Mouse (Mus musculus) heart, embryonic 14.5 days (tissue): ENCODE measurements around the gene Yars. TPM values are rescaled to one million over a fixed set of nuclear protein-coding genes. Genes with fewer than 3 reads are reported as not detected.
"Not testable (repeated sequence)": the region's sequence is repeated elsewhere in the genome, so short reads cannot be mapped to it uniquely, and the experiment has no call there.

Experiments used
- ATAC-seq: fragments of 200-750 bp; cut with Nextera tagmentation; 2 replicates; pipeline ENCODE4 v1.8.0; 2017; ENCODE audit warnings: low read depth, moderate TSS enrichment; ENCODE audit not compliant: insufficient number of reproducible peaks, insufficient read depth, low FRiP score
- H3K27ac ChIP-seq, 2 experiments: fragments of 200-500 bp in 1 of 2; fragments of 300-500 bp in 1 of 2; sonication (generic) in 1 of 2; replicated peaks in 1 of 2; 2 replicates each; pipeline ENCODE4 v1.5.1; 2012 to 2014; ENCODE audit warnings: low read depth in 2 of 2, low read length in 2 of 2, control low read depth in 1 of 2, mild to moderate bottlenecking in 1 of 2, mixed read lengths in 1 of 2; ENCODE audit not compliant: control insufficient read depth in 1 of 2, insufficient read depth in 1 of 2
- H3K27me3 ChIP-seq: fragments of 300-500 bp; sonication (generic); 2 replicates; pipeline ENCODE4 v1.6.1; 2014; ENCODE audit warnings: mild to moderate bottlenecking, low read length, control low read depth; ENCODE audit not compliant: control insufficient read depth, insufficient read depth
- H3K36me3 ChIP-seq: fragments of 300-500 bp; sonication (generic); 2 replicates; pipeline ENCODE4 v1.6.1; 2014; ENCODE audit warnings: mild to moderate bottlenecking, control low read depth, low read length, mixed read lengths; ENCODE audit not compliant: control insufficient read depth, insufficient read depth
- H3K4me1 ChIP-seq, 2 experiments: fragments of 200-500 bp in 1 of 2; fragments of 300-500 bp in 1 of 2; sonication (generic) in 1 of 2; 2 replicates each; pipeline ENCODE4 v1.6.1; 2012 to 2014; ENCODE audit warnings: low read length in 2 of 2, control low read depth in 1 of 2, mixed read lengths in 1 of 2; ENCODE audit not compliant: control insufficient read depth in 2 of 2, insufficient read depth in 2 of 2
- H3K4me2 ChIP-seq: fragments of 300-500 bp; sonication (generic); 2 replicates; pipeline ENCODE4 v1.6.1; 2014; ENCODE audit warnings: mild to moderate bottlenecking, low read length
- H3K4me3 ChIP-seq, 2 experiments: fragments of 200-500 bp in 1 of 2; fragments of 300-500 bp in 1 of 2; sonication (generic) in 1 of 2; 2 replicates each; pipeline ENCODE4 v1.5.1; 2012 to 2014; ENCODE audit warnings: low read length in 2 of 2, mild to moderate bottlenecking in 2 of 2, control low read depth in 1 of 2, low read depth in 1 of 2, moderate library complexity in 1 of 2; ENCODE audit not compliant: control insufficient read depth in 1 of 2, insufficient read depth in 1 of 2
- H3K9ac ChIP-seq: fragments of 300-500 bp; sonication (generic); 2 replicates; pipeline ENCODE4 v1.6.1; 2014; ENCODE audit warnings: mild to moderate bottlenecking, low read length
- H3K9me3 ChIP-seq: fragments of 300-500 bp; sonication (generic); 2 replicates; pipeline ENCODE4 v1.6.1; 2016; ENCODE audit warnings: low read length, control low read depth; ENCODE audit not compliant: control insufficient read depth
- WGBS: fragments of 180-500 bp; shearing (Covaris S2); extraction: QIAGEN DNeasy Blood & Tissue Kit; methylation state at CpG from one replicate; pipeline ENCODE4 v1.1.7; 2014; 5-methylcytosine and 5-hydroxymethylcytosine counted together
- polyA plus RNA-seq: library from polyadenylated mRNA; unstranded; fragments of >200 nt; fragmentation: Nextera tagmentation; extraction: Ambion mirVana; gene quantifications from 2 replicates; pipeline ENCODE4 v1.2.1, GENCODE M21; 2014

Gene Yars
- polyA plus RNA-seq, 1 experiment from 2014 or later = 46.3 TPM

GRCm38 (mm10) chr4:129191691-129192090, 2.1 kb downstream of the Yars start:
- no peak overlapping the region for H3K4me3 ChIP-seq
- H3K27ac ChIP-seq = no peak overlapping the region
- H3K4me2 ChIP-seq = no peak overlapping the region
- H3K9ac ChIP-seq = no peak overlapping the region
- 71% methylated on average over 5 of the region's 5 CpGs for WGBS
- H3K4me1 ChIP-seq = peaks cover 3 to 21% of the 10 kb centered on the region in 2 experiments
- ATAC-seq = no peak
- H3K9me3 ChIP-seq = no peaks in the 10 kb centered on the region
- H3K36me3 ChIP-seq = peaks cover 28% of the 10 kb centered on the region
- no peaks in the 10 kb centered on the region for H3K27me3 ChIP-seq

- 80% methylated on average over 1 of the region's 1 CpGs for WGBS
- no peak overlapping the region for H3K9ac ChIP-seq
- no peak overlapping the region for H3K27ac ChIP-seq
- no peaks in the 10 kb centered on the region for H3K9me3 ChIP-seq
- no peak for ATAC-seq
- H3K4me2 ChIP-seq = no peak overlapping the region
- H3K36me3 ChIP-seq = peaks cover 44% of the 10 kb centered on the region
- peaks cover 3 to 13% of the 10 kb centered on the region in 2 experiments for H3K4me1 ChIP-seq
- H3K27me3 ChIP-seq = no peaks in the 10 kb centered on the region
- no peak overlapping the region for H3K4me3 ChIP-seq
Measured at GRCm38 (mm10) chr4:129194280-129194679, 4.7 kb downstream of the Yars start.

GRCm38 (mm10) chr4:129197514-129197913, 8.0 kb downstream of the Yars start:
- ATAC-seq = no peak
- no peak overlapping the region for H3K9ac ChIP-seq
- H3K36me3 ChIP-seq = peaks cover 70% of the 10 kb centered on the region
- no peak overlapping the region for H3K4me2 ChIP-seq
- no peaks in the 10 kb centered on the region for H3K9me3 ChIP-seq
- 98% methylated on average over 6 of the region's 6 CpGs for WGBS
- no peaks in the 10 kb centered on the region for H3K4me1 ChIP-seq
- H3K27me3 ChIP-seq = no peaks in the 10 kb centered on the region
- no peak overlapping the region for H3K4me3 ChIP-seq
- H3K27ac ChIP-seq = no peak overlapping the region

- Histone ChIP-seq H3K9ac (no peak overlapping the region), H3K27me3 (no peaks in the 10 kb centered on the region), H3K36me3 (peaks cover 94% of the 10 kb centered on the region), H3K4me1 (no peaks in the 10 kb centered on the region), H3K27ac (no peak overlapping the region), H3K4me2 (no peak overlapping the region), H3K9me3 (no peaks in the 10 kb centered on the region), H3K4me3 (no peak overlapping the region)
- WGBS = 94% methylated on average over 10 of the region's 10 CpGs
- ATAC-seq = no peak
Measured at GRCm38 (mm10) chr4:129204655-129205054, 15.1 kb downstream of the Yars start.

- Histone ChIP-seq H3K9ac (no peak overlapping the region), H3K27me3 (no peaks in the 10 kb centered on the region), H3K4me1 (no peaks in the 10 kb centered on the region), H3K36me3 (peaks cover 96% of the 10 kb centered on the region), H3K4me2 (no peak overlapping the region), H3K4me3 (no peak overlapping the region), H3K9me3 (no peaks in the 10 kb centered on the region), H3K27ac (no peak overlapping the region)
- ATAC-seq = no peak
- WGBS = 83% methylated on average over 8 of the region's 8 CpGs
Measured at GRCm38 (mm10) chr4:129206792-129207191, 17.2 kb downstream of the Yars start.

GRCm38 (mm10) chr4:129209504-129209903, 19.9 kb downstream of the Yars start:
- Histone ChIP-seq H3K4me2 (no peak overlapping the region), H3K27me3 (no peaks in the 10 kb centered on the region), H3K9ac (no peak overlapping the region), H3K9me3 (no peaks in the 10 kb centered on the region), H3K27ac (no peak overlapping the region), H3K4me1 (no peaks in the 10 kb centered on the region), H3K36me3 (peaks cover 96% of the 10 kb centered on the region), H3K4me3 (no peak overlapping the region)
- no peak for ATAC-seq
- 62% methylated on average over 7 of the region's 7 CpGs for WGBS

GRCm38 (mm10) chr4:129211461-129211860, 21.9 kb downstream of the Yars start:
- H3K36me3 ChIP-seq = peaks cover 95% of the 10 kb centered on the region
- ATAC-seq = no peak
- no peaks in the 10 kb centered on the region for H3K4me1 ChIP-seq
- WGBS = 70% methylated on average over 4 of the region's 4 CpGs
- H3K27me3 ChIP-seq = no peaks in the 10 kb centered on the region
- no peak overlapping the region for H3K27ac ChIP-seq
- no peak overlapping the region for H3K9ac ChIP-seq
- no peak overlapping the region for H3K4me3 ChIP-seq
- H3K9me3 ChIP-seq = no peaks in the 10 kb centered on the region
- no peak overlapping the region for H3K4me2 ChIP-seq

GRCm38 (mm10) chr4:129212486-129212885, 22.9 kb downstream of the Yars start:
- 67% methylated on average over 3 of the region's 3 CpGs for WGBS
- H3K9me3 ChIP-seq, H3K4me2 ChIP-seq, H3K27ac ChIP-seq, H3K9ac ChIP-seq, H3K4me3 ChIP-seq, ATAC-seq, H3K4me1 ChIP-seq, H3K27me3 ChIP-seq: not testable (repeated sequence)
- H3K36me3 ChIP-seq = peaks cover 95% of the 10 kb centered on the region
